Mouse (Mus musculus): ENCODE measurements at regions not wholly inside any gene's neighbourhood (a gene's known extent, or its start where the extent isn't known, plus 50 kb on each side); places are given as distances from the start of the nearest gene placed in this dataset.
"Not testable (repeated sequence)": the region's sequence is repeated elsewhere in the genome, so short reads cannot be mapped to it uniquely, and the experiment has no call there.

DNA sequence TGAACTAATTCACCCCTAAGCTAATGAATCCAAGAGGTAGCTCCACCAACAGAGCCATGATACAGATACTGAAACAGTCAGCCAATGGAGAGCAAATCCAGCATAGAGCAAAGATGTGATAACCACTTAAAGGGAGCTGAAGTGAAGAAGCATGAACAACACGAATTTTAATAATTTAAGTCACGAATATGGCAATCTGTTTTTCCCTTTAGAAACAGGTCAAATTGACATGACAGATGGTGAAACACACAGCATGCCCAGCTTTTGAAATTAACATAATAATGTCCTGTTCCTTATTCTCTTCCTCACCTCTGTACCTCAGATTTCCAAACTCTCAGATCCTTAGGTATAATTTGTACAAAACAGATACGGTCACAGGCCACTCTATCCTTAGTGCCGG lies 145.9 kb upstream of the Vrk2 start:
- no peak for TF ChIP-seq POLR2A (IDR thresholded peaks at IDR 0.05; ENCODE audit: borderline replicate concordance, insufficient read depth, low read length)
- TF ChIP-seq CTCF (IDR thresholded peaks at IDR 0.05; ENCODE audit: borderline replicate concordance, insufficient read depth, low read depth, low read length): no peak
- Histone ChIP-seq H3K27ac (ENCODE audit: insufficient read depth, low read length) (no peak overlapping the region), H3K4me3 (replicated peaks; ENCODE audit: insufficient read depth, low read depth, low read length) (no peak overlapping the region), H3K4me1 (ENCODE audit: control insufficient read depth, insufficient read depth, low read length) (no peaks in the 10 kb centered on the region), H3K27me3 (ENCODE audit: control insufficient read depth, insufficient read depth, low read length) (no peaks in the 10 kb centered on the region)
- WGBS: 37% methylated on average over 4 of the region's 4 CpGs
- peak in 1 of 2 experiments; percentile 2 for DNase-seq

DNA sequence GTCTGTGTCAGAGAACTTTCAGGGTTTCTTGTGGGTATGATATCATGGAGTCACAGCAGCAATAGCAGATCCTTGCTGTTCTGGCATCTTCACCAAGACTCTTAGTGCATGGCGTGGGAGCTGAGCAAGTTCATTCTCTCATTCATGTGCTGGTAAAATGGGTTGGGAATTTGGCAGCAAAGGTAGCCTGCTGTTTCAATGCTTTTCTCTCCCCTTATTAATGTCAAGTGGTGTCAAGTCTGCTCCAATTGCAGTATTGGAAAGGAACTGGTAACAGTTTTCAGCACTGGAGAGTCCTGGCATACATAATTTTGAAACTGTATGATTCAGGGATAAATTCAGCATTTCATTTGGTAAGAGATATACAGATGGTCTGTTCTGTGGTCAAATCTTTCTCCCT lies 133.2 kb upstream of the Vrk2 start:
- Histone ChIP-seq H3K27ac (ENCODE audit: insufficient read depth, low read length) (no peak overlapping the region), H3K4me3 (replicated peaks; ENCODE audit: insufficient read depth, low read depth, low read length) (no peak overlapping the region), H3K4me1 (ENCODE audit: control insufficient read depth, insufficient read depth, low read length) (no peaks in the 10 kb centered on the region), H3K27me3 (ENCODE audit: control insufficient read depth, insufficient read depth, low read length) (no peaks in the 10 kb centered on the region)
- TF ChIP-seq CTCF (IDR thresholded peaks at IDR 0.05; ENCODE audit: borderline replicate concordance, insufficient read depth, low read depth, low read length): no peak
- TF ChIP-seq POLR2A (IDR thresholded peaks at IDR 0.05; ENCODE audit: borderline replicate concordance, insufficient read depth, low read length): no peak
- no peak for DNase-seq
- 36% methylated on average over 1 of the region's 1 CpGs for WGBS

DNA sequence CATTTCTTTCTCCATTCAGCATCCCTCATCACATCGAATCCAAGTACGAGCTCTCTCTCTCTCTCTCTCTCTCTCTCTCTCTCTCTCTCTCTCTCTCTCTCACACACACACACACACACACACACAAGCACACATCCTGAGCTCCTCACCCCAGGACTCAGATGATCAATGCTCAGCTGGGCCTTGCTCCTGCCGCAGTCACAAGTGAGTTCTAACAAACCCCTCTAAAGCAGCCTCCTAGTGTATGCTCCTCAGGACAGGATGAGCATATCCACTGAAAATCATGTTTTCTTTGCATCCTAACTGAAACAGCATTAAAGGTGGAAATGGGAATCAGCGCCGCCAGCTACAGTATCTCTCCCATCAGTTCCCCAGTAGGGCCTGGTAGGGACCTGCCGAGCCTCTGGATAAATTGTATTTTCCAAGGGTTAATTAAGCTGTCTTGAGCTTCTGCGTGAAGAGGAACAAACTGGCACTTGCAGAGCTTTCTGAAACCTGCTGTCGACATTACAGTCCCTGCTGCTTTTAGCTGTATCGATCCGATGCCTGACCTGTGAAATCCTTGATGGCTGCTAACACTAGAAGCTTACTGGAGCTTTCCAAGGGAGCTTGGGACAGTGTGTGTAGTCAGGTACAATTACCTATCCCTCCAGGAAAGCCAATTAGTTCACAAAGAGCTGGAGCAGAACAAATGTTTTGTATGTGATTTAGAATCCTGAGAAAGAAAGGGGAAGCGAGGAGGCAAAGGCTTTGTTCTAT lies 131.3 kb upstream of the Vrk2 start:
- WGBS: 60% methylated on average over 11 of the region's 11 CpGs
- no peak for DNase-seq
- Histone ChIP-seq H3K27ac (ENCODE audit: insufficient read depth, low read length) (no peak overlapping the region), H3K27me3 (ENCODE audit: control insufficient read depth, insufficient read depth, low read length) (no peaks in the 10 kb centered on the region), H3K4me3 (replicated peaks; ENCODE audit: insufficient read depth, low read depth, low read length) (no peak overlapping the region), H3K4me1 (ENCODE audit: control insufficient read depth, insufficient read depth, low read length) (no peaks in the 10 kb centered on the region)
- TF ChIP-seq CTCF (IDR thresholded peaks at IDR 0.05; ENCODE audit: borderline replicate concordance, insufficient read depth, low read depth, low read length) (no peak), POLR2A (IDR thresholded peaks at IDR 0.05; ENCODE audit: borderline replicate concordance, insufficient read depth, low read length) (no peak)

DNA sequence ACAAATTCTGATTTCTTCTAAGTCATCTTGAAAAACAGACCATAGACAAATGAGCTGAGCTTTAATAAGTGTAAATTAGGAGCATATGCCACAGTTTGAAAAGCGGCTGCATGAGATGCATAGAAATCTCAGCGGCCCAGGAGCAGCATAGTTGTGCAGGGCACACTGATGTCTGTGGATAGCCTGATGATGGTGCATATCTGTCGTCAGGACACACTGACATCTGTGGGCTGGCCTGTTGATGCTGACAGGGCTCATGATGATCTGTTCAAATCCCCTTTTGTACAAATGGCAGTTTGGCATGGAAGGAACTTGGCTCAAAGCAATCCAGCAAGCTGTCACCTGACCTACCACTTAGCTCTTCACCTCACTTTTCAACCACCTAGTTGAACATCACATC lies 128.5 kb upstream of the Vrk2 start:
- WGBS: 66% methylated on average over 3 of the region's 3 CpGs
- Histone ChIP-seq H3K4me3 (replicated peaks; ENCODE audit: insufficient read depth, low read depth, low read length) (no peak overlapping the region), H3K4me1 (ENCODE audit: control insufficient read depth, insufficient read depth, low read length) (no peaks in the 10 kb centered on the region), H3K27me3 (ENCODE audit: control insufficient read depth, insufficient read depth, low read length) (no peaks in the 10 kb centered on the region), H3K27ac (ENCODE audit: insufficient read depth, low read length) (no peak overlapping the region)
- DNase-seq: no peak
- TF ChIP-seq POLR2A (IDR thresholded peaks at IDR 0.05; ENCODE audit: borderline replicate concordance, insufficient read depth, low read length): no peak
- no peak for TF ChIP-seq CTCF (IDR thresholded peaks at IDR 0.05; ENCODE audit: borderline replicate concordance, insufficient read depth, low read depth, low read length)

DNA sequence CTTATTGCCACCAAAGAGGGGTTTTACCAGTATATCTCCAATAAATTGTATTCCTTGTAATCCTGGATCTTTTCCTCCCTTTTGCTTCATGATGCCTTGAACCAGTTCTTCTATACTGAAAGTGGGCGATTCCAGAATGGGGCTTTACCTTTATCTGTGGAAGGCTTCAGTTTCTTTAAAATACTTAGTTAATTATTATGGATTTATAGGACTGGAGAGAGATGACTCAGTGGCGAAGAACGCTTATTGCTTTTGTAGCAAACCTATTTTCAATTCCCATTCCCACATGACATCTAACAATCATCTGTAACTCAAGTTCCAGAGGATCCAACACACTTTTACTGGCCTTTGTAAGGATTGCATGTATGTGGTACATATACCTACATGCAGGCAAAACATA lies 127.4 kb upstream of the Vrk2 start:
- Histone ChIP-seq H3K27ac (ENCODE audit: insufficient read depth, low read length) (no peak overlapping the region), H3K4me3 (replicated peaks; ENCODE audit: insufficient read depth, low read depth, low read length) (no peak overlapping the region), H3K27me3 (ENCODE audit: control insufficient read depth, insufficient read depth, low read length) (no peaks in the 10 kb centered on the region), H3K4me1 (ENCODE audit: control insufficient read depth, insufficient read depth, low read length) (no peaks in the 10 kb centered on the region)
- DNase-seq: no peak
- 96% methylated on average over 3 of the region's 3 CpGs for WGBS
- TF ChIP-seq CTCF (IDR thresholded peaks at IDR 0.05; ENCODE audit: borderline replicate concordance, insufficient read depth, low read depth, low read length) (no peak), POLR2A (IDR thresholded peaks at IDR 0.05; ENCODE audit: borderline replicate concordance, insufficient read depth, low read length) (no peak)

DNA sequence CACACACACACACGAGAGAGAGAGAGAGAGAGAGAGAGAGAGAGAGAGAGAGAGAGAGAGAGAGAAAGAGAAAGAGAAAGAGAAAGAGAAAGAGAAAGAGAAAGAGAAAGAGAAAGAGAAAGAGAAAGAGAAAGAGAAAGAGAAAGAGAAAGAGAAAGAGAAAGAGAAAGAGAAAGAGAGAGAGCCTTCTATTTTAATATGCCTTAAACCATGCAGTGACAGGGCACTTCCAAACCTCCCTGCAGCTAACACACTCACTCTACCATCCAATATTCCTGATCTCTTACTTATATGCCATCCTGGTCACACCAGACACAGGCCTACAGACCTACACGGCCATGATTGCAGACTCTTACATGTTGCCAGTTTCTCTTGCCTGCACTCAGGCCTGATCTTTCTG lies 117.4 kb upstream of the Vrk2 start:
- 52% methylated on average over 2 of the region's 2 CpGs for WGBS
- H3K27ac ChIP-seq (ENCODE audit: insufficient read depth, low read length); H3K4me1 ChIP-seq (ENCODE audit: control insufficient read depth, insufficient read depth, low read length); H3K4me3 ChIP-seq (replicated peaks; ENCODE audit: insufficient read depth, low read depth, low read length); H3K27me3 ChIP-seq (ENCODE audit: control insufficient read depth, insufficient read depth, low read length); DNase-seq: not testable (repeated sequence)

DNA sequence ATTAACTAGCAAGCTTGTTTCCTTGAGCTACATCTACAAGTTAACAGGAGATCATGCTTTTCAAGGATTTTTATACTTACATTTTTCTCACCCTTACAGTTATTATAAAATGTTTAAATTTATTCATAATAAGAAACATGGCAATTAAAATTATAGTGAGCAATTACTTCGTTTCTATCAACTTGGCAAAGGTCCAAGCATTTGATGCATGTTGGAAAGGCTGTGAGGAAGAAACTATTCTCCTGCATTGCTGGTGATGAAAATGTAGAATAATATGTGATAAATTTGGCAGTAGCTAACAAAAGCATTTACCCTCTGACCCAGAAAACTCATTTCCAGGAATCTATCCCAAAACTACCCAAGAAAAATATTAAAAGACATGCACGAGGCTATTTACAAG lies 114.8 kb upstream of the Vrk2 start:
- DNase-seq: no peak
- WGBS: 4% methylated on average over 2 of the region's 2 CpGs
- no peak overlapping the region for H3K27ac ChIP-seq (ENCODE audit: insufficient read depth, low read length)
- H3K27me3 ChIP-seq (ENCODE audit: control insufficient read depth, insufficient read depth, low read length): no peaks in the 10 kb centered on the region
- H3K4me3 ChIP-seq (replicated peaks; ENCODE audit: insufficient read depth, low read depth, low read length): no peak overlapping the region
- H3K4me1 ChIP-seq (ENCODE audit: control insufficient read depth, insufficient read depth, low read length): no peaks in the 10 kb centered on the region
- TF ChIP-seq POLR2A (IDR thresholded peaks at IDR 0.05; ENCODE audit: borderline replicate concordance, insufficient read depth, low read length): no peak
- no peak for TF ChIP-seq CTCF (IDR thresholded peaks at IDR 0.05; ENCODE audit: borderline replicate concordance, insufficient read depth, low read depth, low read length)

DNA sequence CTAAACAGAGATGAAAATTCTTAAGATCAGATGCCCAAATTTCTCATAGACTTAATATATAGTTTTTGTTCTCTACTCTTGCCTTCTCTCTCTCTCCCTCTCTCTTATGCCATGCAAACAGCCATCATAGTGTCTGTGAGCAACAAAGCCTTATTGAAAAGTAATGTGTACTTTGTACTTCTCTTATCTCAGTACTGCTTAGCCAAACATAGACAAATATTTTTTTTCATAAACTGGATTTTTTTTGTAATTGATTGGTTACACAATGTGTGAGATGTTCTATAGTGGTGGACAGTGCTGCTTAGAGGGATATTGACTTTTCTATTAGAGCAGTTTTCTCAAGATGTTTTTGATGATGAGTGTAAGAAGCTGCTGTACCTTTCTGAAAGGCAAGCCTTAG lies 90.1 kb upstream of the Vrk2 start:
- H3K4me1 ChIP-seq (ENCODE audit: control insufficient read depth, insufficient read depth, low read length): no peaks in the 10 kb centered on the region
- no peak for TF ChIP-seq POLR2A (IDR thresholded peaks at IDR 0.05; ENCODE audit: borderline replicate concordance, insufficient read depth, low read length)
- TF ChIP-seq CTCF (IDR thresholded peaks at IDR 0.05; ENCODE audit: borderline replicate concordance, insufficient read depth, low read depth, low read length): no peak
- no peak for DNase-seq
- H3K4me3 ChIP-seq (replicated peaks; ENCODE audit: insufficient read depth, low read depth, low read length): no peak overlapping the region
- no peaks in the 10 kb centered on the region for H3K27me3 ChIP-seq (ENCODE audit: control insufficient read depth, insufficient read depth, low read length)
- no peak overlapping the region for H3K27ac ChIP-seq (ENCODE audit: insufficient read depth, low read length)

Data from cerebellum, adult 2 months (tissue).